Mouse (Mus musculus) forebrain, embryonic 16.5 days (tissue): ENCODE data around the gene Gm15737. TPM values are rescaled to one million over a fixed set of nuclear protein-coding genes. Genes with fewer than 3 reads are reported as not detected.

Experiments used
- ATAC-seq: fragments of 200-750 bp; cut with Nextera tagmentation; 2 replicates; pipeline ENCODE4 v1.8.0; 2017; ENCODE audit warnings: mild to moderate bottlenecking, moderate library complexity
- H3K27ac ChIP-seq: fragments of 300-500 bp; sonication (generic); 2 replicates; pipeline ENCODE4 v1.5.1; 2014; ENCODE audit warnings: low read length, control low read depth
- H3K27me3 ChIP-seq: fragments of 300-500 bp; sonication (generic); replicated peaks from 2 replicates; pipeline ENCODE4 v1.6.1; 2014; ENCODE audit warnings: low read length; ENCODE audit not compliant: control insufficient read depth, insufficient read depth
- H3K36me3 ChIP-seq: fragments of 300-500 bp; sonication (generic); 2 replicates; pipeline ENCODE4 v1.6.1; 2014; ENCODE audit not compliant: control insufficient read depth, insufficient read depth
- H3K4me1 ChIP-seq: fragments of 300-500 bp; sonication (generic); replicated peaks from 2 replicates; pipeline ENCODE4 v1.6.1; 2014; ENCODE audit warnings: low read length; ENCODE audit not compliant: control insufficient read depth, insufficient read depth
- H3K4me2 ChIP-seq: fragments of 300-500 bp; sonication (generic); 2 replicates; pipeline ENCODE4 v1.6.1; 2014; ENCODE audit warnings: mild to moderate bottlenecking, low read length, control low read depth
- H3K4me3 ChIP-seq: fragments of 300-500 bp; sonication (generic); replicated peaks from 2 replicates; pipeline ENCODE4 v1.5.1; 2014; ENCODE audit warnings: mild to moderate bottlenecking, low read length, control low read depth
- H3K9ac ChIP-seq: fragments of 300-500 bp; sonication (generic); replicated peaks from 2 replicates; pipeline ENCODE4 v1.6.1; 2014; ENCODE audit warnings: low read depth, low read length, control low read depth
- H3K9me3 ChIP-seq: fragments of 300-500 bp; sonication (generic); 2 replicates; pipeline ENCODE4 v1.6.1; 2016; ENCODE audit warnings: low read length; ENCODE audit not compliant: control insufficient read depth
- WGBS: fragments of 180-500 bp; shearing (Covaris S2); extraction: QIAGEN DNeasy Blood & Tissue Kit; methylation state at CpG from one replicate; pipeline ENCODE4 v1.1.7; 2014; 5-methylcytosine and 5-hydroxymethylcytosine counted together
- polyA plus RNA-seq: library from polyadenylated mRNA; unstranded; fragments of >200 nt; fragmentation: Nextera tagmentation; extraction: Ambion mirVana; gene quantifications from 2 replicates; pipeline ENCODE4 v1.2.1, GENCODE M21; 2015

The Gm15737 gene
- polyA plus RNA-seq, 1 experiment from 2014 or later = not detected

- Histone ChIP-seq H3K36me3 (no peaks in the 10 kb centered on the region), H3K4me2 (no peak overlapping the region), H3K9me3 (no peaks in the 10 kb centered on the region), H3K4me1 (peaks cover 2% of the 10 kb centered on the region; the same call in 1 of the 2 replicates), H3K27ac (no peak overlapping the region), H3K27me3 (no peaks in the 10 kb centered on the region), H3K9ac (no peak overlapping the region), H3K4me3 (no peak overlapping the region)
- ATAC-seq = no peak
- 83% methylated on average over 16 of the region's 16 CpGs for WGBS
Measured at GRCm38 (mm10) chr6:92869582-92870219, 544 bp downstream of the Gm15737 start.

- Histone ChIP-seq H3K27me3 (no peaks in the 10 kb centered on the region), H3K9ac (no peak overlapping the region), H3K4me3 (no peak overlapping the region), H3K27ac (no peak overlapping the region), H3K36me3 (no peaks in the 10 kb centered on the region), H3K9me3 (no peaks in the 10 kb centered on the region), H3K4me1 (peaks cover 2% of the 10 kb centered on the region; the same call in 1 of the 2 replicates), H3K4me2 (no peak overlapping the region)
- 42% methylated on average over 4 of the region's 4 CpGs for WGBS
- ATAC-seq = no peak
Measured at GRCm38 (mm10) chr6:92871813-92872212, 2.7 kb downstream of the Gm15737 start.

GRCm38 (mm10) chr6:92872766-92873165 lies 3.6 kb downstream of the Gm15737 start:
- Histone ChIP-seq H3K4me1 (peaks cover 2% of the 10 kb centered on the region; the same call in 1 of the 2 replicates), H3K27ac (no peak overlapping the region), H3K9ac (no peak overlapping the region), H3K9me3 (no peaks in the 10 kb centered on the region), H3K4me2 (no peak overlapping the region), H3K36me3 (no peaks in the 10 kb centered on the region), H3K4me3 (no peak overlapping the region), H3K27me3 (no peaks in the 10 kb centered on the region)
- 82% methylated on average over 10 of the region's 10 CpGs for WGBS
- ATAC-seq = no peak

GRCm38 (mm10) chr6:92874854-92875253 lies 5.7 kb downstream of the Gm15737 start:
- 77% methylated on average over 5 of the region's 5 CpGs for WGBS

GRCm38 (mm10) chr6:92875340-92875739 lies 6.2 kb downstream of the Gm15737 start:
- Histone ChIP-seq H3K9me3 (no peaks in the 10 kb centered on the region), H3K27me3 (no peaks in the 10 kb centered on the region), H3K4me1 (no peaks in the 10 kb centered on the region), H3K9ac (no peak overlapping the region), H3K4me3 (no peak overlapping the region), H3K27ac (no peak overlapping the region), H3K4me2 (no peak overlapping the region), H3K36me3 (no peaks in the 10 kb centered on the region)
- WGBS = 93% methylated on average over 2 of the region's 2 CpGs
- no peak for ATAC-seq

More at GRCm38 (mm10) chr6:92874854-92875253, 5.7 kb downstream of the Gm15737 start:
- H3K36me3 ChIP-seq = no peaks in the 10 kb centered on the region
- H3K27me3 ChIP-seq = no peaks in the 10 kb centered on the region
- ATAC-seq = no peak
- H3K4me1 ChIP-seq = no peaks in the 10 kb centered on the region
- H3K9ac ChIP-seq = no peak overlapping the region
- no peaks in the 10 kb centered on the region for H3K9me3 ChIP-seq
- H3K4me3 ChIP-seq = no peak overlapping the region
- H3K4me2 ChIP-seq = no peak overlapping the region
- H3K27ac ChIP-seq = no peak overlapping the region

GRCm38 (mm10) chr6:92876121-92876520 lies 7.0 kb downstream of the Gm15737 start:
- 86% methylated on average over 5 of the region's 5 CpGs for WGBS
- H3K27me3 ChIP-seq = no peaks in the 10 kb centered on the region
- ATAC-seq = no peak
- H3K9ac ChIP-seq = no peak overlapping the region
- no peak overlapping the region for H3K27ac ChIP-seq
- H3K4me1 ChIP-seq = no peaks in the 10 kb centered on the region
- H3K36me3 ChIP-seq = no peaks in the 10 kb centered on the region
- H3K9me3 ChIP-seq = no peaks in the 10 kb centered on the region
- H3K4me2 ChIP-seq = no peak overlapping the region
- H3K4me3 ChIP-seq = no peak overlapping the region

GRCm38 (mm10) chr6:92877236-92877635 lies 8.1 kb downstream of the Gm15737 start:
- Histone ChIP-seq H3K27me3 (no peaks in the 10 kb centered on the region), H3K27ac (no peak overlapping the region)
- WGBS = 94% methylated on average over 4 of the region's 4 CpGs

GRCm38 (mm10) chr6:92878771-92879170 lies 9.6 kb downstream of the Gm15737 start:
- H3K4me1 ChIP-seq = no peaks in the 10 kb centered on the region
- no peak overlapping the region for H3K9ac ChIP-seq
- 91% methylated on average over 5 of the region's 5 CpGs for WGBS
- H3K27ac ChIP-seq = no peak overlapping the region
- H3K9me3 ChIP-seq = no peaks in the 10 kb centered on the region
- H3K4me2 ChIP-seq = no peak overlapping the region
- H3K36me3 ChIP-seq = no peaks in the 10 kb centered on the region
- no peak overlapping the region for H3K4me3 ChIP-seq
- no peaks in the 10 kb centered on the region for H3K27me3 ChIP-seq
- no peak for ATAC-seq

More at GRCm38 (mm10) chr6:92877236-92877635, 8.1 kb downstream of the Gm15737 start:
- Histone ChIP-seq H3K4me1 (no peaks in the 10 kb centered on the region), H3K9me3 (no peaks in the 10 kb centered on the region), H3K9ac (no peak overlapping the region), H3K4me3 (no peak overlapping the region), H3K4me2 (no peak overlapping the region), H3K36me3 (no peaks in the 10 kb centered on the region)
- ATAC-seq = no peak

- Histone ChIP-seq H3K4me2 (no peak overlapping the region), H3K9me3 (no peaks in the 10 kb centered on the region), H3K27ac (no peak overlapping the region), H3K9ac (no peak overlapping the region), H3K36me3 (no peaks in the 10 kb centered on the region), H3K4me1 (no peaks in the 10 kb centered on the region), H3K27me3 (no peaks in the 10 kb centered on the region), H3K4me3 (no peak overlapping the region)
- 90% methylated on average over 14 of the region's 14 CpGs for WGBS
- ATAC-seq = no peak
Measured at GRCm38 (mm10) chr6:92879700-92880265, 10.6 kb downstream of the Gm15737 start.
